Mouse (Mus musculus) urinary bladder, postnatal 0 days (tissue): ENCODE results near the gene Inhbe. TPM values are rescaled to one million over a fixed set of nuclear protein-coding genes. Genes with fewer than 3 reads are reported as not detected.

Experiments used
- polyA plus RNA-seq: library from polyadenylated mRNA; unstranded; fragments of >200 nt; fragmentation: Nextera tagmentation; extraction: Ambion mirVana; gene quantifications from 2 replicates; pipeline ENCODE4 v1.2.1, GENCODE M21; 2015

Gene Inhbe
- polyA plus RNA-seq, result not detected in 2 replicates

GRCm38 (mm10) chr10:127353909-127354895 lies at the start of gene Inhbe:
Gene Inhbe (minus strand): TSS chr10:127354411.

GRCm38 (mm10) chr10:127380251-127380691 lies 26.1 kb upstream of the Inhbe start, which contains the start of gene R3hdm2:
Gene R3hdm2 (plus strand): TSS chr10:127380327.

GRCm38 (mm10) chr10:127369834-127370820 lies 15.9 kb upstream of the Inhbe start, which contains the start of gene Inhbc:
Gene Inhbc (minus strand): TSS chr10:127370431.

GRCm38 (mm10) chr10:127341891-127342639 lies 12.1 kb downstream of the Inhbe start, which contains the start of gene Gli1:
Gene Gli1 (minus strand): TSS chr10:127341974.

GRCm38 (mm10) chr10:127321621-127322020 lies 32.6 kb downstream of the Inhbe start, which contains the start of gene Arhgap9:
Gene Arhgap9 (plus strand): TSS chr10:127321964.

GRCm38 (mm10) chr10:127311476-127312355 lies 42.5 kb downstream of the Inhbe start, which contains the start of gene Mars:
Gene Mars (minus strand): TSS chr10:127311786.

Other genes starting within 250 kb of the Inhbe start
- gene Os9, start 233.3 kb downstream of the Inhbe start, polyA plus RNA-seq, result 56.6 and 59.5 TPM in 2 replicates
- gene B4galnt1, start 189.2 kb downstream of the Inhbe start, polyA plus RNA-seq, result 7.1 and 8.5 TPM in 2 replicates
- gene Slc26a10, start 173.8 kb downstream of the Inhbe start, polyA plus RNA-seq, result 0.63 and 1.5 TPM in 2 replicates
- gene Arhgef25, start 164.3 kb downstream of the Inhbe start, polyA plus RNA-seq, result 108 and 115 TPM in 2 replicates
- 48.2 and 48.6 TPM in 2 replicates for gene Dtx3, start 158.7 kb downstream of the Inhbe start, polyA plus RNA-seq
- gene Pip4k2c, start 142.8 kb downstream of the Inhbe start, polyA plus RNA-seq, result 19.6 and 20.3 TPM in 2 replicates
- 1.8 and 1.9 TPM in 2 replicates for gene Kif5a, start 91.1 kb downstream of the Inhbe start, polyA plus RNA-seq
- 145 and 157 TPM in 2 replicates for gene Dctn2, start 88.0 kb downstream of the Inhbe start, polyA plus RNA-seq
- 8.3 and 9.1 TPM in 2 replicates for gene Mbd6, start 65.4 kb downstream of the Inhbe start, polyA plus RNA-seq
- 82.3 and 96.0 TPM in 2 replicates for gene Mars, start 42.6 kb downstream of the Inhbe start, polyA plus RNA-seq
- 2.5 and 5.7 TPM in 2 replicates for gene Arhgap9, start 32.4 kb downstream of the Inhbe start, polyA plus RNA-seq
- gene Gli1, start 12.4 kb downstream of the Inhbe start, polyA plus RNA-seq, result 4.4 and 6.2 TPM in 2 replicates
- not detected in 2 replicates for gene Inhbc, start 16.0 kb upstream of the Inhbe start, polyA plus RNA-seq
- gene R3hdm2, start 25.9 kb upstream of the Inhbe start, polyA plus RNA-seq, result 19.2 and 19.5 TPM in 2 replicates
- 0.29 and 0.36 TPM in 2 replicates for gene Stac3, start 147.3 kb upstream of the Inhbe start, polyA plus RNA-seq
- 272 and 390 TPM in 2 replicates for gene Ndufa4l2, start 160.6 kb upstream of the Inhbe start, polyA plus RNA-seq
- gene Shmt2, start 168.0 kb upstream of the Inhbe start, polyA plus RNA-seq, result 62.8 and 68.3 TPM in 2 replicates
- gene Nxph4, start 180.1 kb upstream of the Inhbe start, polyA plus RNA-seq, result 1.5 and 2.4 TPM in 2 replicates